In genomic region chr3:20005611-20006010, GRCm38 (mm10) we compare ENCODE assay signal across 29 mouse cellular contexts. TPM values are rescaled to one million over a fixed set of nuclear protein-coding genes. Genes with fewer than 3 reads are reported as not detected.
DNase-seq lines count a peak whose midpoint lies in the region; ATAC-seq and TF ChIP-seq lines count a peak whose summit lies in the region.
"Had no signal": no experiment of that assay in that cellular context is flagged by ENCODE, and none has a peak within 500 bp of the region (broad histone marks: within the 10 kb centered on the region; RNA-seq: fewer than 3 reads in every experiment).

No protein-coding gene starts in this region.

- H3K9ac ChIP-seq in stomach, postnatal 0 days (ENCODE audit: low read length): no peak overlapping the region
- H3K9ac ChIP-seq in kidney, embryonic 16.5 days (replicated peaks; ENCODE audit: low read length): no peak overlapping the region
- H3K9ac ChIP-seq: heart, embryonic 13.5 days; limb, embryonic 15.5 days; liver, embryonic 14.5 days; lung, embryonic 14.5 days; neural tube, embryonic 12.5 days had no signal

- TF ChIP-seq CTCF in stomach, postnatal 0 days (IDR thresholded peaks at IDR 0.05; ENCODE audit: low read depth): no peak

- WGBS in stomach, postnatal 0 days: 63% methylated on average over 1 of the region's 1 CpGs
- 79% methylated on average over 1 of the region's 1 CpGs for WGBS in kidney, embryonic 16.5 days

- H3K4me2 ChIP-seq in stomach, postnatal 0 days (replicated peaks; ENCODE audit: low read depth): no peak overlapping the region
- H3K4me2 ChIP-seq in kidney, embryonic 16.5 days (replicated peaks; ENCODE audit: low read depth, low read length): no peak overlapping the region
- H3K4me2 ChIP-seq: heart, embryonic 13.5 days; limb, embryonic 15.5 days; lung, embryonic 14.5 days; neural tube, embryonic 12.5 days had no signal

- H3K4me3 ChIP-seq in stomach, postnatal 0 days (ENCODE audit: low read depth, low read length): no peak overlapping the region
- H3K4me3 ChIP-seq in kidney, embryonic 16.5 days (ENCODE audit: low read length): no peak overlapping the region
- H3K4me3 ChIP-seq: heart, embryonic 13.5 days; limb, embryonic 15.5 days; neural tube, embryonic 12.5 days had no signal

- TF ChIP-seq EP300 in stomach, postnatal 0 days (optimal IDR thresholded peaks at IDR 0.05): no peak

- H3K9me3 ChIP-seq in stomach, postnatal 0 days (ENCODE audit: control insufficient read depth, low read length): no peaks in the 10 kb centered on the region
- H3K9me3 ChIP-seq in kidney, embryonic 16.5 days (ENCODE audit: low read length): no peaks in the 10 kb centered on the region
- H3K9me3 ChIP-seq: G1E; heart, embryonic 13.5 days; limb, embryonic 15.5 days; neural tube, embryonic 12.5 days had no signal

- no peak for ATAC-seq in stomach, postnatal 0 days (ENCODE audit: low FRiP score, low TSS enrichment)
- no peak for ATAC-seq in kidney, embryonic 16.5 days (ENCODE audit: low FRiP score, low TSS enrichment)
- ATAC-seq: forebrain, embryonic 14.5 days; hindbrain, postnatal 0 days; intestine, embryonic 16.5 days had no signal

- no peak overlapping the region for H3K27ac ChIP-seq in stomach, postnatal 0 days (replicated peaks)
- H3K27ac ChIP-seq in kidney, embryonic 16.5 days (ENCODE audit: low read length): no peak overlapping the region
- H3K27ac ChIP-seq: heart, embryonic 13.5 days; hindbrain, postnatal 0 days; limb, embryonic 15.5 days; liver, embryonic 14.5 days; neural tube, embryonic 12.5 days had no signal

- DNase-seq in Muller cell, postnatal 12 days (ENCODE audit: inconsistent ontology term): peak; percentile 33
- DNase-seq in brain, adult 2 months (ENCODE audit: low read depth, low spot score): peak; percentile 73
- DNase-seq in cerebellum, adult 8-10 months: peak; percentile 13
- peak; percentile 33 to 44 for DNase-seq in cerebellum, postnatal 36 days
- no peak for DNase-seq in stomach, postnatal 0 days (ENCODE audit: low spot score)
- no peak for DNase-seq in layer of hippocampus, adult 9-10 months (ENCODE audit: low spot score)
- DNase-seq: adrenal gland, adult 8-10 months; B cell, adult 2 months; gastrocnemius, postnatal 14 days; heart, adult 18-20 months; heart, postnatal 14 days; kidney, postnatal 36 days; layer of hippocampus, adult 9-11 months; left cerebral cortex, postnatal 4 days; lung, embryonic 14.5 days; lung, postnatal 4 days; midbrain, embryonic 14.5 days; right cerebral cortex, postnatal 25 days; spleen, adult 18-20 months had no signal

- no peaks in the 10 kb centered on the region for H3K4me1 ChIP-seq in stomach, postnatal 0 days (replicated peaks; ENCODE audit: control insufficient read depth, insufficient read depth)
- no peaks in the 10 kb centered on the region for H3K4me1 ChIP-seq in kidney, embryonic 16.5 days (ENCODE audit: insufficient read depth, low read length)
- H3K4me1 ChIP-seq: heart, embryonic 13.5 days; neural tube, embryonic 12.5 days had no signal

- no peaks in the 10 kb centered on the region for H3K36me3 ChIP-seq in stomach, postnatal 0 days (ENCODE audit: control insufficient read depth, insufficient read depth, low read length)
- peaks cover 16% of the 10 kb centered on the region for H3K36me3 ChIP-seq in kidney, embryonic 16.5 days (ENCODE audit: insufficient read depth, low read length)

- no peaks in the 10 kb centered on the region for H3K27me3 ChIP-seq in stomach, postnatal 0 days (ENCODE audit: control insufficient read depth, insufficient read depth, low read length)
- H3K27me3 ChIP-seq in kidney, embryonic 16.5 days (ENCODE audit: insufficient read depth, low read length): no peaks in the 10 kb centered on the region
- H3K27me3 ChIP-seq: CH12.LX; heart, embryonic 13.5 days; limb, embryonic 15.5 days; neural tube, embryonic 12.5 days had no signal

RNA-seq across cellular contexts. Expression of gene Hps3, which starts 29.5 kb away (rescaled TPM):
- 5.1 and 5.8 TPM in 2 replicates for polyA plus RNA-seq in stomach, postnatal 0 days (2015; fragmentation: Nextera tagmentation; extraction: Ambion mirVana)
- 11.8 and 12.4 TPM in 2 replicates for polyA plus RNA-seq in kidney, embryonic 16.5 days (2015; fragmentation: Nextera tagmentation; extraction: Ambion mirVana)

RNA-seq across cellular contexts. Expression of gene Cp, which starts 48.8 kb away (rescaled TPM):
- 1.4 and 2.1 TPM in 2 replicates for polyA plus RNA-seq in stomach, postnatal 0 days (2015; fragmentation: Nextera tagmentation; extraction: Ambion mirVana)
- 1.0 and 1.1 TPM in 2 replicates for polyA plus RNA-seq in kidney, embryonic 16.5 days (2015; fragmentation: Nextera tagmentation; extraction: Ambion mirVana)
- polyA plus RNA-seq: G1E had no signal

RNA-seq across cellular contexts. Expression of gene Hltf, which starts 52.0 kb away (rescaled TPM):
- 7.6 and 9.2 TPM in 2 replicates for polyA plus RNA-seq in stomach, postnatal 0 days (2015; fragmentation: Nextera tagmentation; extraction: Ambion mirVana)
- 15.8 and 16.5 TPM in 2 replicates for polyA plus RNA-seq in kidney, embryonic 16.5 days (2015; fragmentation: Nextera tagmentation; extraction: Ambion mirVana)

Comparison
In these comparisons a context has a peak if more than half of its experiments do, and no peak if none do; other contexts are left out.
1. DNase-seq: peak in Muller cell, postnatal 12 days (single experiment), brain, adult 2 months (single experiment), cerebellum, adult 8-10 months (single experiment) and cerebellum, postnatal 36 days (2 of 2); none in stomach, postnatal 0 days (single experiment) and layer of hippocampus, adult 9-10 months (single experiment).